Mouse (Mus musculus) liver, adult 2 months (tissue): ENCODE measurements at regions not wholly inside any gene's neighbourhood (a gene's known extent, or its start where the extent isn't known, plus 50 kb on each side); places are given as distances from the start of the nearest gene placed in this dataset.

Experiments used
- DNase-seq: peaks from one replicate; pipeline ENCODE4 v3.0.0-alpha.2; 2011; ENCODE audit warnings: low read depth, low spot score; ENCODE audit errors: extremely low read depth
- H3K27ac ChIP-seq: fragments of 200-500 bp; replicated peaks from 2 replicates; pipeline ENCODE4 v1.5.1; 2012; ENCODE audit warnings: low read depth, mild to moderate bottlenecking, control low read depth, inconsistent platforms, low read length; ENCODE audit not compliant: insufficient read depth
- H3K27me3 ChIP-seq: fragments of 200-500 bp; 2 replicates; pipeline ENCODE4 v1.6.1; 2012; ENCODE audit warnings: mild to moderate bottlenecking, moderate library complexity, low read length, inconsistent platforms; ENCODE audit not compliant: control insufficient read depth, insufficient read depth
- H3K36me3 ChIP-seq: fragments of 200-500 bp; 2 replicates; pipeline ENCODE4 v1.6.1; 2012; ENCODE audit warnings: low read length, inconsistent platforms; ENCODE audit not compliant: control insufficient read depth, insufficient read depth
- H3K4me1 ChIP-seq: fragments of 200-500 bp; 2 replicates; pipeline ENCODE4 v1.6.1; 2011; ENCODE audit warnings: low read length; ENCODE audit not compliant: control insufficient read depth, insufficient read depth
- H3K4me3 ChIP-seq: fragments of 200-500 bp; 2 replicates; pipeline ENCODE4 v1.5.1; 2011; ENCODE audit warnings: low read depth, mild to moderate bottlenecking, control low read depth, low read length, moderate library complexity; ENCODE audit not compliant: insufficient read depth
- H3K79me2 ChIP-seq: fragments of 200-500 bp; 2 replicates; pipeline ENCODE4 v1.6.1; 2012; ENCODE audit warnings: inconsistent platforms, mild to moderate bottlenecking, low read length, moderate library complexity; ENCODE audit not compliant: control insufficient read depth, insufficient read depth
- H3K9ac ChIP-seq: fragments of 200-500 bp; 2 replicates; pipeline ENCODE4 v1.6.1; 2012; ENCODE audit warnings: low read depth, mild to moderate bottlenecking, control low read depth, inconsistent platforms, low read length
- CTCF ChIP-seq: fragments of 200-500 bp; IDR thresholded peaks from 2 replicates; pipeline ENCODE4 v1.5.1; 2011; ENCODE audit warnings: low read depth, low read length, control low read depth
- POLR2A ChIP-seq: fragments of 200-500 bp; IDR thresholded peaks from 2 replicates; pipeline ENCODE4 v1.6.1; 2011; ENCODE audit warnings: low read length, control low read depth; ENCODE audit not compliant: insufficient read depth; ENCODE audit errors: extremely low read depth
- WGBS: fragments of 180-500 bp; shearing (Covaris S2); methylation state at CpG from one replicate; pipeline ENCODE4 v1.1.7; 2018; 5-methylcytosine and 5-hydroxymethylcytosine counted together

GRCm38 (mm10) chr13:73107250-73107993 lies 152.9 kb upstream of the Irx4 start:
- H3K4me3 ChIP-seq, result no peak overlapping the region
- no peak overlapping the region for H3K27ac ChIP-seq
- H3K27me3 ChIP-seq, result no peaks in the 10 kb centered on the region
- no peak overlapping the region for H3K9ac ChIP-seq
- no peaks in the 10 kb centered on the region for H3K36me3 ChIP-seq
- no peak for DNase-seq
- no peak for TF ChIP-seq CTCF
- TF ChIP-seq POLR2A, result no peak
- no peaks in the 10 kb centered on the region for H3K79me2 ChIP-seq
- H3K4me1 ChIP-seq, result no peaks in the 10 kb centered on the region
- 83% methylated on average over 14 of the region's 14 CpGs for WGBS

GRCm38 (mm10) chr13:73116822-73117632 lies 143.3 kb upstream of the Irx4 start:
- Histone ChIP-seq H3K79me2 (no peaks in the 10 kb centered on the region), H3K27ac (no peak overlapping the region), H3K4me3 (no peak overlapping the region), H3K9ac (no peak overlapping the region), H3K36me3 (no peaks in the 10 kb centered on the region), H3K4me1 (no peaks in the 10 kb centered on the region), H3K27me3 (no peaks in the 10 kb centered on the region)
- DNase-seq, result no peak
- TF ChIP-seq POLR2A (no peak), CTCF (no peak)
- WGBS, result 77% methylated on average over 22 of the region's 22 CpGs

- TF ChIP-seq POLR2A (no peak), CTCF (no peak)
- DNase-seq, result no peak
- Histone ChIP-seq H3K79me2 (no peaks in the 10 kb centered on the region), H3K27me3 (no peaks in the 10 kb centered on the region), H3K9ac (no peak overlapping the region), H3K36me3 (no peaks in the 10 kb centered on the region), H3K27ac (no peak overlapping the region), H3K4me1 (no peaks in the 10 kb centered on the region), H3K4me3 (no peak overlapping the region)
- WGBS, result 88% methylated on average over 15 of the region's 15 CpGs
These were observed 142.6 kb upstream of the Irx4 start for GRCm38 (mm10) chr13:73117633-73118076.

- Histone ChIP-seq H3K4me1 (no peaks in the 10 kb centered on the region), H3K36me3 (no peaks in the 10 kb centered on the region), H3K4me3 (no peak overlapping the region), H3K9ac (no peak overlapping the region), H3K27ac (no peak overlapping the region), H3K79me2 (no peaks in the 10 kb centered on the region), H3K27me3 (no peaks in the 10 kb centered on the region)
- WGBS, result 87% methylated on average over 1 of the region's 1 CpGs
- no peak for TF ChIP-seq CTCF
- no peak for DNase-seq
These were observed 137.3 kb upstream of the Irx4 start for GRCm38 (mm10) chr13:73122945-73123344.

DNA sequence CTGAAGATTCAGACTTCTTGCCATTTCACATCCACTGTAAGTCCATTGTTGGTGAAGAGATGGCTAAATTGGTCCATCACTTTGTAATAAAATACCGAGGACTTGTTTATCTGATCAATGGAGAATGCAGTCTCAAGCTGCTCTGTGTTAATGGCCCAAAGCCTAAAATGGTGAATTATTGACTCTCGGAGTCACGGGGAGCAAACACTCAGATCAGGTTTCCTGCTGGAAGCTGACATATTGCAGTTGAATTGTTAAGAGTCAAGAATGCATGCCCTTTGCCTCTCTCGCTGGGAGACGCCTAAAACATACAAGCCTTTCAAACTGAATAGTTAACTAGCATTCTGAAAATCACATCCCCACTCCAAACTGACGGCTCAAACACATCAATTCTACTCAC lies 129.0 kb upstream of the Irx4 start:
- no peaks in the 10 kb centered on the region for H3K27me3 ChIP-seq
- H3K27ac ChIP-seq, result no peak overlapping the region
- H3K4me3 ChIP-seq, result no peak overlapping the region
- no peaks in the 10 kb centered on the region for H3K79me2 ChIP-seq
- TF ChIP-seq CTCF (no peak), POLR2A (no peak)
- WGBS, result 31% methylated on average over 6 of the region's 6 CpGs
- no peak overlapping the region for H3K9ac ChIP-seq
- no peak for DNase-seq
- no peaks in the 10 kb centered on the region for H3K36me3 ChIP-seq
- H3K4me1 ChIP-seq, result no peaks in the 10 kb centered on the region

DNA sequence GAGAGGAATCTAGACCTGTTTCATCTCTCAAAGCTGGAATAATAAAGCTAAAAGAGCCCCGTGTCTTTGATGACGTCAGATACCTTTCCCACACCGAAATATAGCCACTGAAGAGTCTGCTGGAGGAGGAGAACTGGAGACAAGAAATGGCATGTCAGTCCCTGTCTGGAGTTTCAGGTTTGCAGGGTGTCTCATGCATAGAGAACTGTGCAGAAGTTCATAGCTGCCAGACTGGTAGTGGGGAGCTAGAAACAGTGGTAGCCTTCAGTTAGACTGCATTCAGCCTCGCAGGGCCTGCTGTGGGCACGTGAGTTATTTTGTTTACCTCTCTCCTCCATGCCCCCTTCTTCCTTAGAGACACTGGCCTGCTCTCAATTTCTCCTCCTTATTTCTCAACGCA lies 127.5 kb upstream of the Irx4 start:
- H3K4me1 ChIP-seq, result no peaks in the 10 kb centered on the region
- H3K27ac ChIP-seq, result no peak overlapping the region
- no peak for DNase-seq
- 70% methylated on average over 6 of the region's 6 CpGs for WGBS
- no peak overlapping the region for H3K9ac ChIP-seq
- H3K79me2 ChIP-seq, result no peaks in the 10 kb centered on the region
- TF ChIP-seq CTCF (no peak), POLR2A (no peak)
- no peak overlapping the region for H3K4me3 ChIP-seq
- H3K27me3 ChIP-seq, result no peaks in the 10 kb centered on the region
- H3K36me3 ChIP-seq, result no peaks in the 10 kb centered on the region
